Mouse (Mus musculus) embryonic fibroblast, embryonic 13.5 days (primary cell): ENCODE results near the gene Cdh8.

Source experiments
- CTCF ChIP-seq: IDR thresholded peaks from 2 replicates; pipeline ENCODE4 v1.5.1; 2011; ENCODE audit warnings: mild to moderate bottlenecking, control low read depth, low read length, moderate library complexity, borderline replicate concordance; ENCODE audit not compliant: insufficient read depth
- POLR2A ChIP-seq: IDR thresholded peaks from 2 replicates; pipeline ENCODE4 v1.6.1; 2011; ENCODE audit warnings: low read depth, mild to moderate bottlenecking, control low read depth, low read length, moderate library complexity

- TF ChIP-seq POLR2A (no peak), CTCF (no peak)
Measured at GRCm38 (mm10) chr8:99415076-99415965, 950 bp downstream of the Cdh8 start.
